Mouse (Mus musculus): ENCODE data around the gene F2rl2. TPM values are rescaled to one million over a fixed set of nuclear protein-coding genes. Genes with fewer than 3 reads are reported as not detected.
A peak's percentile ranks its signal among the peaks of the same experiment; 100 is the strongest.

F2rl2 gene
- polyA plus RNA-seq, 1 experiment from 2014 or later = 0.64 TPM

- no peak overlapping the region for H3K27ac ChIP-seq (ENCODE audit: low read length)
- no peak overlapping the region for H3K4me3 ChIP-seq (ENCODE audit: low read length)
- 0 out of 2 replicates have a peak, but pooled peaks cover 4% of the 10 kb centered on the region for H3K36me3 ChIP-seq (ENCODE audit: control insufficient read depth, insufficient read depth, low read length)
- no peaks in the 10 kb centered on the region for H3K27me3 ChIP-seq (ENCODE audit: control insufficient read depth, insufficient read depth, low read depth, low read length)
- H3K9me3 ChIP-seq (ENCODE audit: control insufficient read depth, low read length) = no peaks in the 10 kb centered on the region; the same call in 1 of the 2 replicates
- no peaks in the 10 kb centered on the region for H3K4me1 ChIP-seq (replicated peaks; ENCODE audit: control insufficient read depth, insufficient read depth, low read length)
- H3K4me2 ChIP-seq (ENCODE audit: low read depth, low read length) = no peak overlapping the region
- H3K9ac ChIP-seq (ENCODE audit: low read length) = no peak overlapping the region
- no peak for ATAC-seq (ENCODE audit: low read depth)
- WGBS = 82% methylated on average over 13 of the region's 13 CpGs
Observed at GRCm38 (mm10) chr13:95665644-95666356, 30.9 kb upstream of the F2rl2 start.

GRCm38 (mm10) chr13:95667260-95667659 lies 29.4 kb upstream of the F2rl2 start:
- Histone ChIP-seq H3K27ac (ENCODE audit: low read length) (no peak overlapping the region), H3K9ac (ENCODE audit: low read length) (no peak overlapping the region)

GRCm38 (mm10) chr13:95670534-95670933 lies 26.1 kb upstream of the F2rl2 start:
- Histone ChIP-seq H3K36me3 (ENCODE audit: control insufficient read depth, insufficient read depth, low read length) (0 out of 2 replicates have a peak, but pooled peaks cover 2% of the 10 kb centered on the region), H3K27ac (ENCODE audit: low read length) (no peak overlapping the region), H3K27me3 (ENCODE audit: control insufficient read depth, insufficient read depth, low read depth, low read length) (no peaks in the 10 kb centered on the region), H3K9ac (ENCODE audit: low read length) (no peak overlapping the region), H3K9me3 (ENCODE audit: control insufficient read depth, low read length) (no peaks in the 10 kb centered on the region), H3K4me2 (ENCODE audit: low read depth, low read length) (no peak overlapping the region), H3K4me1 (replicated peaks; ENCODE audit: control insufficient read depth, insufficient read depth, low read length) (no peaks in the 10 kb centered on the region), H3K4me3 (ENCODE audit: low read length) (no peak overlapping the region)
- 72% methylated on average over 5 of the region's 5 CpGs for WGBS
- no peak for ATAC-seq (ENCODE audit: low read depth)

More at GRCm38 (mm10) chr13:95667260-95667659, 29.4 kb upstream of the F2rl2 start:
- Histone ChIP-seq H3K4me2 (ENCODE audit: low read depth, low read length) (no peak overlapping the region), H3K36me3 (ENCODE audit: control insufficient read depth, insufficient read depth, low read length) (0 out of 2 replicates have a peak, but pooled peaks cover 4% of the 10 kb centered on the region), H3K4me1 (replicated peaks; ENCODE audit: control insufficient read depth, insufficient read depth, low read length) (no peaks in the 10 kb centered on the region), H3K9me3 (ENCODE audit: control insufficient read depth, low read length) (no peaks in the 10 kb centered on the region; the same call in 1 of the 2 replicates), H3K27me3 (ENCODE audit: control insufficient read depth, insufficient read depth, low read depth, low read length) (no peaks in the 10 kb centered on the region), H3K4me3 (ENCODE audit: low read length) (no peak overlapping the region)
- ATAC-seq (ENCODE audit: low read depth) = peak; percentile 39; the same call in 1 of the 2 replicates
- 8% methylated on average over 7 of the region's 7 CpGs for WGBS

GRCm38 (mm10) chr13:95671108-95671897 lies 25.4 kb upstream of the F2rl2 start:
- no peaks in the 10 kb centered on the region for H3K9me3 ChIP-seq (ENCODE audit: control insufficient read depth, low read length)
- no peaks in the 10 kb centered on the region for H3K4me1 ChIP-seq (replicated peaks; ENCODE audit: control insufficient read depth, insufficient read depth, low read length)
- no peak overlapping the region for H3K9ac ChIP-seq (ENCODE audit: low read length)
- WGBS = 55% methylated on average over 9 of the region's 9 CpGs
- H3K27me3 ChIP-seq (ENCODE audit: control insufficient read depth, insufficient read depth, low read depth, low read length) = no peaks in the 10 kb centered on the region
- no peak overlapping the region for H3K4me3 ChIP-seq (ENCODE audit: low read length)
- H3K4me2 ChIP-seq (ENCODE audit: low read depth, low read length) = no peak overlapping the region
- ATAC-seq (ENCODE audit: low read depth) = peak; percentile 80
- H3K36me3 ChIP-seq (ENCODE audit: control insufficient read depth, insufficient read depth, low read length) = 0 out of 2 replicates have a peak, but pooled peaks cover 2% of the 10 kb centered on the region
- no peak overlapping the region for H3K27ac ChIP-seq (ENCODE audit: low read length)

- Histone ChIP-seq H3K9ac (ENCODE audit: low read length) (no peak overlapping the region), H3K36me3 (ENCODE audit: control insufficient read depth, insufficient read depth, low read length) (0 out of 2 replicates have a peak, but pooled peaks cover 2% of the 10 kb centered on the region), H3K27ac (ENCODE audit: low read length) (no peak overlapping the region), H3K4me1 (replicated peaks; ENCODE audit: control insufficient read depth, insufficient read depth, low read length) (no peaks in the 10 kb centered on the region), H3K27me3 (ENCODE audit: control insufficient read depth, insufficient read depth, low read depth, low read length) (no peaks in the 10 kb centered on the region), H3K4me2 (ENCODE audit: low read depth, low read length) (no peak overlapping the region), H3K9me3 (ENCODE audit: control insufficient read depth, low read length) (no peaks in the 10 kb centered on the region), H3K4me3 (ENCODE audit: low read length) (no peak overlapping the region)
- ATAC-seq (ENCODE audit: low read depth) = no peak; the same call in 1 of the 2 replicates
- 68% methylated on average over 7 of the region's 7 CpGs for WGBS
Observed at GRCm38 (mm10) chr13:95672372-95672771, 24.3 kb upstream of the F2rl2 start.

GRCm38 (mm10) chr13:95679078-95679477 lies 17.6 kb upstream of the F2rl2 start:
- Histone ChIP-seq H3K9me3 (ENCODE audit: control insufficient read depth, low read length) (no peaks in the 10 kb centered on the region), H3K27ac (ENCODE audit: low read length) (no peak overlapping the region), H3K4me2 (ENCODE audit: low read depth, low read length) (no peak overlapping the region), H3K4me1 (replicated peaks; ENCODE audit: control insufficient read depth, insufficient read depth, low read length) (no peaks in the 10 kb centered on the region), H3K4me3 (ENCODE audit: low read length) (no peak overlapping the region), H3K36me3 (ENCODE audit: control insufficient read depth, insufficient read depth, low read length) (no peaks in the 10 kb centered on the region), H3K27me3 (ENCODE audit: control insufficient read depth, insufficient read depth, low read depth, low read length) (no peaks in the 10 kb centered on the region), H3K9ac (ENCODE audit: low read length) (no peak overlapping the region)
- 86% methylated on average over 5 of the region's 5 CpGs for WGBS
- no peak for ATAC-seq (ENCODE audit: low read depth)

GRCm38 (mm10) chr13:95679491-95679941 lies 17.1 kb upstream of the F2rl2 start:
- no peak for ATAC-seq (ENCODE audit: low read depth)
- H3K4me3 ChIP-seq (ENCODE audit: low read length) = no peak overlapping the region
- no peaks in the 10 kb centered on the region for H3K36me3 ChIP-seq (ENCODE audit: control insufficient read depth, insufficient read depth, low read length)
- no peak overlapping the region for H3K27ac ChIP-seq (ENCODE audit: low read length)
- WGBS = 60% methylated on average over 4 of the region's 4 CpGs
- H3K9ac ChIP-seq (ENCODE audit: low read length) = no peak overlapping the region
- no peaks in the 10 kb centered on the region for H3K4me1 ChIP-seq (replicated peaks; ENCODE audit: control insufficient read depth, insufficient read depth, low read length)
- H3K4me2 ChIP-seq (ENCODE audit: low read depth, low read length) = no peak overlapping the region
- H3K27me3 ChIP-seq (ENCODE audit: control insufficient read depth, insufficient read depth, low read depth, low read length) = no peaks in the 10 kb centered on the region
- H3K9me3 ChIP-seq (ENCODE audit: control insufficient read depth, low read length) = no peaks in the 10 kb centered on the region

- no peak overlapping the region for H3K4me2 ChIP-seq (ENCODE audit: low read depth, low read length)
- no peak for ATAC-seq (ENCODE audit: low read depth)
- H3K27ac ChIP-seq (ENCODE audit: low read length) = no peak overlapping the region
- H3K27me3 ChIP-seq (ENCODE audit: control insufficient read depth, insufficient read depth, low read depth, low read length) = no peaks in the 10 kb centered on the region
- WGBS = 80% methylated on average over 9 of the region's 9 CpGs
- H3K9ac ChIP-seq (ENCODE audit: low read length) = no peak overlapping the region
- no peaks in the 10 kb centered on the region for H3K36me3 ChIP-seq (ENCODE audit: control insufficient read depth, insufficient read depth, low read length)
- H3K4me3 ChIP-seq (ENCODE audit: low read length) = no peak overlapping the region
- H3K9me3 ChIP-seq (ENCODE audit: control insufficient read depth, low read length) = no peaks in the 10 kb centered on the region
- no peaks in the 10 kb centered on the region for H3K4me1 ChIP-seq (replicated peaks; ENCODE audit: control insufficient read depth, insufficient read depth, low read length)
Observed at GRCm38 (mm10) chr13:95684656-95685244, 11.9 kb upstream of the F2rl2 start.

- H3K9ac ChIP-seq (ENCODE audit: low read length) = no peak overlapping the region
Observed at GRCm38 (mm10) chr13:95685736-95686135, 10.9 kb upstream of the F2rl2 start.

More at GRCm38 (mm10) chr13:95685736-95686135, 10.9 kb upstream of the F2rl2 start:
- ATAC-seq (ENCODE audit: low read depth) = no peak
- H3K9me3 ChIP-seq (ENCODE audit: control insufficient read depth, low read length) = no peaks in the 10 kb centered on the region
- no peaks in the 10 kb centered on the region for H3K4me1 ChIP-seq (replicated peaks; ENCODE audit: control insufficient read depth, insufficient read depth, low read length)
- WGBS = 64% methylated on average over 5 of the region's 5 CpGs
- no peaks in the 10 kb centered on the region for H3K27me3 ChIP-seq (ENCODE audit: control insufficient read depth, insufficient read depth, low read depth, low read length)
- no peak overlapping the region for H3K4me3 ChIP-seq (ENCODE audit: low read length)
- no peaks in the 10 kb centered on the region for H3K36me3 ChIP-seq (ENCODE audit: control insufficient read depth, insufficient read depth, low read length)
- no peak overlapping the region for H3K27ac ChIP-seq (ENCODE audit: low read length)
- H3K4me2 ChIP-seq (ENCODE audit: low read depth, low read length) = no peak overlapping the region

Measured in lung, embryonic 16.5 days (tissue).